Mouse (Mus musculus) stomach, embryonic 16.5 days (tissue): ENCODE data around the gene Fam98c. TPM values are rescaled to one million over a fixed set of nuclear protein-coding genes. Genes with fewer than 3 reads are reported as not detected.

Experiments
- ATAC-seq: fragments of 200-750 bp; cut with Nextera tagmentation; 2 replicates; pipeline ENCODE4 v1.8.0; 2017; ENCODE audit warnings: moderate number of reproducible peaks, moderate TSS enrichment; ENCODE audit not compliant: insufficient read depth, low FRiP score
- H3K27ac ChIP-seq: fragments of 300-500 bp; sonication (generic); 2 replicates; pipeline ENCODE4 v1.5.1; 2014; ENCODE audit warnings: low read length
- H3K27me3 ChIP-seq: fragments of 300-500 bp; sonication (generic); 2 replicates; pipeline ENCODE4 v1.6.1; 2014; ENCODE audit warnings: low read length, control low read depth, mixed read lengths; ENCODE audit not compliant: control insufficient read depth, insufficient read depth
- H3K36me3 ChIP-seq: fragments of 300-500 bp; sonication (generic); 2 replicates; pipeline ENCODE4 v1.6.1; 2014; ENCODE audit warnings: low read length; ENCODE audit not compliant: control insufficient read depth, insufficient read depth
- H3K4me1 ChIP-seq: fragments of 300-500 bp; sonication (generic); 2 replicates; pipeline ENCODE4 v1.6.1; 2014; ENCODE audit warnings: low read length, control low read depth, mixed read lengths; ENCODE audit not compliant: control insufficient read depth, insufficient read depth
- H3K4me2 ChIP-seq: fragments of 300-500 bp; sonication (generic); 2 replicates; pipeline ENCODE4 v1.6.1; 2014; ENCODE audit warnings: low read depth, low read length, mixed read lengths
- H3K4me3 ChIP-seq: fragments of 300-500 bp; sonication (generic); replicated peaks from 2 replicates; pipeline ENCODE4 v1.5.1; 2014; ENCODE audit warnings: mild to moderate bottlenecking, low read length
- H3K9ac ChIP-seq: fragments of 300-500 bp; sonication (generic); 2 replicates; pipeline ENCODE4 v1.6.1; 2014; ENCODE audit warnings: low read length
- H3K9me3 ChIP-seq: fragments of 300-500 bp; sonication (generic); replicated peaks from 2 replicates; pipeline ENCODE4 v1.6.1; 2016; ENCODE audit warnings: low read length, control low read depth; ENCODE audit not compliant: control insufficient read depth
- WGBS: fragments of 180-500 bp; shearing (Covaris S2); extraction: QIAGEN DNeasy Blood & Tissue Kit; methylation state at CpG from one replicate; pipeline ENCODE4 v1.1.7; 2014; 5-methylcytosine and 5-hydroxymethylcytosine counted together
- polyA plus RNA-seq: library from polyadenylated mRNA; unstranded; fragments of >200 nt; fragmentation: Nextera tagmentation; extraction: Ambion mirVana; gene quantifications from 2 replicates; pipeline ENCODE4 v1.2.1, GENCODE M21; 2015

Fam98c gene
- polyA plus RNA-seq, 1 experiment from 2014 or later, result 19.6 TPM

- no peaks in the 10 kb centered on the region for H3K27me3 ChIP-seq
- 15% methylated on average over 9 of the region's 9 CpGs for WGBS
- no peaks in the 10 kb centered on the region for H3K36me3 ChIP-seq
- no peaks in the 10 kb centered on the region for H3K9me3 ChIP-seq
- H3K27ac ChIP-seq, result no peak overlapping the region
- H3K4me2 ChIP-seq, result no peak overlapping the region
- H3K9ac ChIP-seq, result no peak overlapping the region
- H3K4me3 ChIP-seq, result no peak overlapping the region
- H3K4me1 ChIP-seq, result peaks cover 4% of the 10 kb centered on the region
- peak; percentile 81; the same call in 1 of the 2 replicates for ATAC-seq
These were observed 6.9 kb upstream of the Fam98c start for GRCm38 (mm10) chr7:29162750-29163525.

DNA sequence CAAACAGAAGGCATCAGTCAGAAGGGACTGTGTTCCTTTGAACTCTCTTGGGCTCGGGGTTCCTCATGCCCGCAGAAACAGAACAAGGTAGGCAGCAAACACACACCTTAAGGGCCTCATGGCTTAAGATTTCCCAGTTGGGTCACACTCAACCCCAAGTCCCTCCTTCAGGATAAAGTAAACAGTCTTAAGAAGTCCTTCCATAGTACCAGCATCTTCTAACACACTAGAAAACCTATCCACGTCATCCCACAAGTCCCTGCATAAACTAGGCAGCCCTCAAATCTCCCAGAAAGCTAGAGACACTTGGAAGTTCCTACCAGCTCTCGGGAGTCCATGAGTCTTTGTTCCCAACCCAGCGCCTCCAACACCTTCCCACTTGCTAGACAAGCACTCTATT, 6.3 kb upstream of the Fam98c start:
- Histone ChIP-seq H3K9me3 (no peaks in the 10 kb centered on the region), H3K4me1 (peaks cover 4% of the 10 kb centered on the region; the same call in 1 of the 2 replicates), H3K27me3 (no peaks in the 10 kb centered on the region), H3K4me2 (no peak overlapping the region), H3K9ac (no peak overlapping the region), H3K27ac (no peak overlapping the region), H3K4me3 (no peak overlapping the region), H3K36me3 (no peaks in the 10 kb centered on the region)
- ATAC-seq, result no peak
- 57% methylated on average over 5 of the region's 5 CpGs for WGBS

DNA sequence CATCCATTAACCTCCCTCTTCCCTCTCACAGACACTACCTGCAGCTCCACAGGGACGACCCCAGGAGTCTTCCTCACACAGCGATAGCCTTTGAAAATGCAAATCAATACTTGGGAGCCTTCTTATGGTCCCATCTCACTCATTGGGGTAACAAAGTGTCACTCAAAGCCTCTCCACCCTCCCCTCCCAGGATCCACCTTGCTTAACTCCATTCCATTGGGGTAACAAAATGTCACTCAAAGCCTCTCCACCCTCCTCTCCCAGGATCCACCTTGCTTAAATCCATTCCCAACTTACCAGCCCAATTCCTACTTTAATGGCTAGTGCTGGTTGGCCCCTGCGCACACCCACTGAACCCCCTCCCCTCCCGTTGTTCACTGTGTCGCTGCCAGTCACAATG, 2.2 kb upstream of the Fam98c start:
- H3K9me3 ChIP-seq, result no peaks in the 10 kb centered on the region
- H3K4me2 ChIP-seq, result no peak overlapping the region
- H3K4me3 ChIP-seq, result no peak overlapping the region
- H3K36me3 ChIP-seq, result no peaks in the 10 kb centered on the region
- H3K9ac ChIP-seq, result no peak overlapping the region
- peaks cover 8% of the 10 kb centered on the region; the same call in 1 of the 2 replicates for H3K4me1 ChIP-seq
- H3K27ac ChIP-seq, result no peak overlapping the region
- no peak for ATAC-seq
- 2% methylated on average over 5 of the region's 5 CpGs for WGBS
- no peaks in the 10 kb centered on the region for H3K27me3 ChIP-seq

DNA sequence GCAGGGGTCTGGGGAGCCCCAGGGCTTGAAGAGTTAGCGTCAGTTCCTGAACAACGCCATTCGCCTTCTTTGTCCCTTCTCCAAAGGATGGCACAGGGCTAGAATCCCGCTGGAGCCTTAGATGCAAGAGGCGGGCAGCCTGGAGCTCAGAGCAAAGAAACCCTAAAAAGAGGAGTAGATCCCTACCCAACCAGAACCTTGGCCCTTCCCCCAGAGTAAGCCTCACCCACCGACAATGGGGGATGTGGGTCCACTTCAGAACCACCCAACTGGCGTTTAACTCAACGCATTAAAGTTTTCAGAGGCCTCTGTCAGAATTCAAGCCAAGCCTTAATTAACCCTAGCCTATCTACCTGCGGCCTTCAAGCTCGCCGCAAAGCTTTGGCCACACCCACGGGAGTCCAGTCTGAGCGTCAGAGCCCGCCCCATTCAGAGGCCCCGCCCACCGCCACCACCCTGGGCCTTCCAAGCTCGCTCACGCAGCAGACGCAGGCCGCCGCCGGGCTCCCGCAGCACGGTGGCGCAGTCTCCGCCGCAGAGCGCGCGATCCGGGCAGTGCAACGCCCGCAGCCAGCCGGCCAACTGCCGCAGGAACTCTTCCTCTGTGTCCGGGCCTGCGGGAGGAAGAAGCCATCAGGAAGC, 717 bp downstream of the Fam98c start:
- H3K4me1 ChIP-seq, result 0 out of 2 replicates have a peak, but pooled peaks cover 4% of the 10 kb centered on the region
- peak overlapping the region; percentile 69 for H3K4me3 ChIP-seq
- H3K27me3 ChIP-seq, result no peaks in the 10 kb centered on the region
- H3K4me2 ChIP-seq, result peak overlapping the region; percentile 74
- peak overlapping the region; percentile 76 for H3K9ac ChIP-seq
- H3K9me3 ChIP-seq, result no peaks in the 10 kb centered on the region
- 7% methylated on average over 37 of the region's 37 CpGs for WGBS
- peak overlapping the region; percentile 84 for H3K27ac ChIP-seq
- no peaks in the 10 kb centered on the region for H3K36me3 ChIP-seq
- peak; percentile 90 for ATAC-seq

GRCm38 (mm10) chr7:29154018-29154720, 1.9 kb downstream of the Fam98c start:
- H3K4me1 ChIP-seq, result 0 out of 2 replicates have a peak, but pooled peaks cover 4% of the 10 kb centered on the region
- ATAC-seq, result no peak
- no peaks in the 10 kb centered on the region for H3K36me3 ChIP-seq
- no peak overlapping the region for H3K27ac ChIP-seq
- no peaks in the 10 kb centered on the region for H3K27me3 ChIP-seq
- no peak overlapping the region for H3K9ac ChIP-seq
- 96% methylated on average over 14 of the region's 14 CpGs for WGBS
- no peaks in the 10 kb centered on the region for H3K9me3 ChIP-seq
- no peak overlapping the region for H3K4me3 ChIP-seq
- H3K4me2 ChIP-seq, result no peak overlapping the region

DNA sequence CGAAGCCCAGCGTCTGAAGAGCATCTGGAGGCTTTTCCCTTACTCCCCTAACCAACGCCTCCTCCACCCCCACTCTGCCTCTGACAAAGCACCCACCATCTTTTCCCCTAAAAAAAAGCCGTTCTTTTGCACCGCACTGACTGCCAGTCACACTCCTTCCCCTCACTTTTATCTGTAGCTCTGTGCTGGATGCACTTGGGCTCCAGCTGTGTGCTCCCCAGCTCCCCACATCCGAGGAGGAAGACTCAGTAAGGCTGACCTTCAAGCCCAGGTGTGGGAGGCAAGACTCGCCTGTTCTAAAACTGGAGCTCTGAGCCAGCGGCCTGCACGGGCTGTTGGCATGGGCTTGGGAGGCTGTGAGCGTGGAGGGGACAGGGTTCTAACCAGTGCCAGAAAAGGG, 4.5 kb downstream of the Fam98c start:
- no peaks in the 10 kb centered on the region for H3K9me3 ChIP-seq
- no peak overlapping the region for H3K27ac ChIP-seq
- 65% methylated on average over 10 of the region's 10 CpGs for WGBS
- ATAC-seq, result no peak
- no peaks in the 10 kb centered on the region for H3K27me3 ChIP-seq
- H3K4me3 ChIP-seq, result no peak overlapping the region
- H3K4me1 ChIP-seq, result 0 out of 2 replicates have a peak, but pooled peaks cover 4% of the 10 kb centered on the region
- H3K9ac ChIP-seq, result no peak overlapping the region
- H3K36me3 ChIP-seq, result no peaks in the 10 kb centered on the region
- no peak overlapping the region for H3K4me2 ChIP-seq

DNA sequence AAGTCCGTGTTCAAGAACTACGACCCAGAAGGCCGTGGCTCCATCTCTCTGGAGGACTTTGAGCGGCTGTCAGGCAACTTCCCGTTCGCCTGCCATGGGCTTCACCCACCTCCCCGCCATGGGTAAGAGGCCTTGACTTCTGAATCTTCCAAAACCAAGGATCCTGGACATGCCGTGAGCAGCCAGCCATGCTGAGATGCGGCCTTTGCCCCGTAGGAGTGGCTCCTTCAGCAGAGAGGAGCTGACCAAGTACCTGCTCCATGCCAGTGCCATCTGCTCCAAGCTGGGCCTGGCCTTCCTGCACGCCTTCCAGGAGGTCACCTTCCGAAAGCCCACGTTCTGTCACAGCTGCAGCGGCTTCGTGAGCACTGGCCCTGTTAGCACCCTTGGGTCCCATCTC, 7.3 kb downstream of the Fam98c start:
- WGBS, result 90% methylated on average over 15 of the region's 15 CpGs
- ATAC-seq, result no peak

GRCm38 (mm10) chr7:29146625-29147367, 9.2 kb downstream of the Fam98c start:
- Histone ChIP-seq H3K4me1 (no peaks in the 10 kb centered on the region), H3K27ac (no peak overlapping the region), H3K9me3 (no peaks in the 10 kb centered on the region), H3K4me3 (no peak overlapping the region), H3K36me3 (no peaks in the 10 kb centered on the region), H3K9ac (no peak overlapping the region), H3K27me3 (no peaks in the 10 kb centered on the region), H3K4me2 (no peak overlapping the region)
- 75% methylated on average over 7 of the region's 7 CpGs for WGBS
- no peak for ATAC-seq

More for the DNA sequence above, 7.3 kb downstream of the Fam98c start:
- Histone ChIP-seq H3K27ac (no peak overlapping the region), H3K27me3 (no peaks in the 10 kb centered on the region), H3K4me2 (no peak overlapping the region), H3K36me3 (no peaks in the 10 kb centered on the region), H3K9ac (no peak overlapping the region), H3K4me1 (no peaks in the 10 kb centered on the region), H3K9me3 (no peaks in the 10 kb centered on the region), H3K4me3 (no peak overlapping the region)
